Mouse (Mus musculus) heart, adult 2 months (tissue): Measurements from ENCODE around the gene D130043K22Rik. TPM values are rescaled to one million over a fixed set of nuclear protein-coding genes. Genes with fewer than 3 reads are reported as not detected.

Experiments
- DNase-seq, 2 experiments: peaks; one replicate each; pipeline ENCODE4 v3.0.0; 2021
- H3K27ac ChIP-seq: fragments of 200-600 bp; 2 replicates; pipeline ENCODE4 v1.8.1; 2022
- H3K27me3 ChIP-seq: fragments of 200-500 bp; 2 replicates; pipeline ENCODE4 v1.6.1; 2012; ENCODE audit warnings: mild to moderate bottlenecking, low read length, inconsistent platforms, mixed read lengths; ENCODE audit not compliant: control insufficient read depth, insufficient read depth
- H3K36me3 ChIP-seq: fragments of 200-500 bp; 2 replicates; pipeline ENCODE4 v1.6.1; 2012; ENCODE audit warnings: low read length, inconsistent platforms; ENCODE audit not compliant: control insufficient read depth, insufficient read depth
- H3K4me1 ChIP-seq: fragments of 200-500 bp; 2 replicates; pipeline ENCODE4 v1.6.1; 2011; ENCODE audit warnings: low read length; ENCODE audit not compliant: control insufficient read depth, insufficient read depth
- H3K4me3 ChIP-seq: fragments of 200-600 bp; 2 replicates; pipeline ENCODE4 v1.8.1; 2022
- H3K79me2 ChIP-seq: fragments of 200-500 bp; replicated peaks from 2 replicates; pipeline ENCODE4 v1.6.1; 2012; ENCODE audit warnings: mild to moderate bottlenecking, inconsistent platforms, low read length, moderate library complexity, mixed read lengths; ENCODE audit not compliant: control insufficient read depth, insufficient read depth
- H3K9ac ChIP-seq: fragments of 200-500 bp; 2 replicates; pipeline ENCODE4 v1.6.1; 2012; ENCODE audit warnings: low read depth, mild to moderate bottlenecking, control low read depth, inconsistent platforms, low read length, mixed read lengths
- CTCF ChIP-seq: fragments of 200-600 bp; IDR thresholded peaks from 2 replicates; pipeline ENCODE4 v1.8.1; 2022; ENCODE audit warnings: antibody characterized with exemption, mild to moderate bottlenecking, moderate library complexity
- EP300 ChIP-seq: fragments of 200-500 bp; IDR thresholded peaks from 2 replicates; pipeline ENCODE4 v1.6.1; 2011; ENCODE audit warnings: low read depth, low read length, control low read depth; ENCODE audit not compliant: insufficient read depth
- POLR2A ChIP-seq: fragments of 200-500 bp; IDR thresholded peaks from 2 replicates; pipeline ENCODE4 v1.6.1; 2011; ENCODE audit warnings: mild to moderate bottlenecking, low read depth, low read length, control low read depth; ENCODE audit not compliant: insufficient read depth
- WGBS: fragments of 180-500 bp; shearing (Covaris S2); methylation state at CpG from one replicate; pipeline ENCODE4 v1.1.7; 2018; 5-methylcytosine and 5-hydroxymethylcytosine counted together
- intact Hi-C: fragments of 180-260 bp; cut with DNase I; formaldehyde crosslinking; loops from one replicate; pipeline ENCODE4 v1.15.1; 2025
- long read RNA-seq: library from polyadenylated mRNA; stranded (forward); transcript quantifications from one replicate; pipeline ENCODE4 v2.0.0, GENCODE M21; 2021
- polyA plus RNA-seq: library from polyadenylated mRNA; depleted of rRNA; stranded (reverse); fragments of >200 nt; gene quantifications from 2 replicates; pipeline ENCODE4 v1.2.3, GENCODE M21; 2012; rRNA removed
- total RNA-seq, 2 experiments: library from RNA; stranded (reverse); gene quantifications; 2 replicates each; pipeline ENCODE4 v1.2.3; 2021

Gene D130043K22Rik
- under 1 TPM in 1 of 2 experiments, not detected in 1; 0.05 TPM for total RNA-seq
- polyA plus RNA-seq, result 0.04 TPM in 1 of 2 replicates, not detected in the other
- long read RNA-seq, result 0 reads

DNA sequence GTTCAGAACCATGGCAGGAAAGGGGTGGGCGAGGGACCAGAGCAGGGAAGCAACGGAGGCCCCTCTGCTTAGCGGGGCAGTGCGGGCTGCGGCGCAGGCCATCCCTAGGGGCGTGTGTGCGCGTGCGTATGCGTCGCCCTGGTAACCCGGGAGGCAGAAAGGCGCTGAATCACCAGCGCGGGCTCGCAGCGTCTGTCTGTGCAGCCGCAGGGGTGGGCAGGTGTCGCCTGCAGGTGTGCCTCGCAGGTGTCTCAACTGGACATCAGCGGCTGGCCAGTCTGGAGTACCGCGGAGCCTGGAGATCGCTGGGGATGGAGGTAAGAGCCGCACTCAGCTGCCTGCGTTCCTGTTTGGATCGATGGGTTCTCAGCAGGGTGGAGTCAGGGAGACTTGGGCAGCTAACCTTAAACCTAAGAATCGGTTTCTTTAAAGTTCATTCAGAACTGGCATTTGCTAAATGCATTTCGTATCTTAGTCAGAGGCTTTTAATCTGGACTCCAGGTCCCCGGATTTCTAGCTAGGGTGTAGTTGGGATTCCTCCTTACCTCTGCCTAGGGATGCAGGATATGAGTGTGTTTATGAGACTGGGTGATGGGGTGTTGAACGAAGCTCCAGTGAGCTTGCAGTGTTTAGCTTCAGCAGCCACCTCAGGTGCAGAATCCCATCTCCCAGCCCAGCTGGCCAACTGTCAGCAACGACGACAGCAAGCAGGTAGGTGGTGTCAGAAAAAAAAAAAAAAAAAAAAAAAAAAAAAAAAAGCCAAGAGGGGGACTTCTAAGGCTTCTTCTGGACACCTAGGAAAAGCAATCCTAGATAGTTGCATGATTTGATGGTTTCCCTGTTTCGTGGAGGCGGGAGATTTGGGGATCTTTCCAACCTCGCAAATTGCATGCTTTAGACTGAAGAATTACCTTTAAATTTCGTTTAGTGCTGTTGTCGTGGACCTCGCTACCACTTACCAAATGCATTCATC is at the start of gene D130043K22Rik:
Gene D130043K22Rik (plus strand): TSS at position 153 of the 973 bp plus-strand sequence.
- Histone ChIP-seq H3K4me3 (peak within 1 kb of the TSS; percentile 4; the same call in 1 of the 2 replicates), H3K36me3 (no peaks in the 10 kb centered on the region), H3K27ac (no peak within 1 kb of the TSS), H3K27me3 (no peaks in the 10 kb centered on the region), H3K79me2 (no peaks in the 10 kb centered on the region), H3K9ac (no peak within 1 kb of the TSS), H3K4me1 (no peaks in the 10 kb centered on the region)
- WGBS, result 21% methylated on average over 40 of the region's 40 CpGs
- intact Hi-C loops, result no loop called here
- DNase-seq, result peak; percentile 30 to 43
- TF ChIP-seq EP300 (no peak), POLR2A (no peak), CTCF (no peak)

DNA sequence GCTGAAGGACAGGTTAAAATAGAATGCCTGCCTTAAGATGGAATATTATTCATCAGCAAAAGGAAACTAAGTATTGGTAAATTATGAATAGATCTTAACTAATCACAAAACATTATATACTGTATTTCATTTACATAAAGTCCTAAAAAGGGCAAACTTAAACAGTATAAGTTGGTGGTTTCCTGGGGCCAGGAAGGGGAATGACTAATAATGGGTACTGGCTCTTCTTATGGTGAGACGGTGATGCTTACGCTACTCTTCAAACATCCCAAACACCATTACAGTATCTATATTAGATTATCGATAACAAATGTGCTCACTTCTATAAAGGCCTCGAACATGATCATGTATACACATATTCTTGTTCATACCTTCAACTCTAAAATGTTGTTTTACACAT is 46.2 kb upstream of the D130043K22Rik start:
- Histone ChIP-seq H3K27me3 (no peaks in the 10 kb centered on the region), H3K27ac (no peak overlapping the region; the same call in 1 of the 2 replicates), H3K79me2 (peaks cover 11% of the 10 kb centered on the region), H3K9ac (no peak overlapping the region), H3K36me3 (peaks cover 10% of the 10 kb centered on the region), H3K4me1 (peaks cover 2% of the 10 kb centered on the region; the same call in 1 of the 2 replicates), H3K4me3 (no peak overlapping the region)
- TF ChIP-seq POLR2A, result no peak
- no peak for TF ChIP-seq EP300
- TF ChIP-seq CTCF, result no peak
- intact Hi-C loops, result no loop called here
- WGBS, result over 99% methylated on average over 4 of the region's 4 CpGs
- no peak for DNase-seq

DNA sequence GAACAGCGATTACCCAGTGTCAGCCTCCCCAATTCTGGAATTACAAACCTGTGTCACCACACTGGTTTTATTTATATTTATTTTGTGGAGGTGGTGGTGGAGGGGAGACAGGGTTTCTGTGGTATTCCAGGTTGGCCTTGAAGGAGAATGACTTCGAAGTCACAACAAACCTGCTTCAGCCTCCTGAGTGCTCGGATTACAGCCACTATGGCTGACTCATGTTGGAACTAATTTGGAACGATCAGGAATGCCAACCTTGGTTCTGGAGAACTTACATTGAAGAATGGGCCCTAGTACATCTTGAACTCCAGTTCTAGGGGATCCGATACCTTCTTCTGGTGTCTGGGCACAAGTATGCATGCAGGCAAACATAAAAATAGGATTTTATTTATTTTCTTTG is 45.6 kb upstream of the D130043K22Rik start:
- no peak for TF ChIP-seq EP300
- TF ChIP-seq POLR2A, result no peak
- TF ChIP-seq CTCF, result no peak
- intact Hi-C loops, result no loop called here
- 60% methylated on average over 5 of the region's 5 CpGs for WGBS
- DNase-seq, result no peak
- Histone ChIP-seq H3K79me2 (peaks cover 11% of the 10 kb centered on the region), H3K4me3 (peak overlapping the region; percentile 73; the same call in 1 of the 2 replicates), H3K27me3 (no peaks in the 10 kb centered on the region), H3K36me3 (peaks cover 15% of the 10 kb centered on the region), H3K4me1 (peaks cover 3% of the 10 kb centered on the region), H3K27ac (peak overlapping the region; percentile 96), H3K9ac (no peak overlapping the region)

DNA sequence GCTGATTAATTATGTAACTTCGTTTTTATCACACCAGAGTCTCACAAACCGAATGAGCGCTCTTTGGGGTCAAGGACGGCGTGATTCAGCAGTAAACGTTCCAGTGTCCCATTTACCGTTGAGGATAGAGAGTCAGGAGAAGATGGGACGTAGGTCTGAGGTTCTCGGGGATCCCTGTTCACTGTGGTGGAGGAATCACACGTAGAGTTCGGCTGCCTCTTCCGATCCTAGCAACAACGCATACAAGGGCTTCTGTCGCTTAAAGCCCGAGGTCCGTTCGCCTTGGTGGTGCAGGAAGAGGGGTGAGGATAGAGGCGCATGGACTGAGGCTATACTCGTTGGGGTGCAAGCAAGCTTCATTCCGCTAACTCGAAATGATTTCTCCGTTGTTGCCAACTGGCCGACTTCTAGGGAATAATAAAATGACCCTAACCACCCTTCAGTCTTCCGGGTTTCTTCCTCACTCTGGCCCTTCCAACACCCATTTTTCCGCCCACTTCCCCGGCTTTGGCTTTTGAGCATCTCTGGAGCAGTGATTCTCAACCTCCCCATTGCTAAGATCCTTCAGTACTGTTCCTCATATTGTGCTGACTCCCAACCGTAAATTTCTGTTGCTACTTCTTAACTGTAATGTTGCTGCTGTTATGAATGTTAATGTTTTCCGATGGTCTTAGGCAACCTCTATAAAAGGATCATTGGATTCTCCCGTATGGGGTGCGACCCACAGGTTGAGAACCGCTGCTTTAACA is 44.8 kb upstream of the D130043K22Rik start:
- Histone ChIP-seq H3K9ac (peak overlapping the region; percentile 89), H3K4me1 (peaks cover 4% of the 10 kb centered on the region), H3K79me2 (peaks cover 13% of the 10 kb centered on the region), H3K4me3 (peak overlapping the region; percentile 73), H3K36me3 (peaks cover 19% of the 10 kb centered on the region), H3K27ac (peak overlapping the region; percentile 96), H3K27me3 (no peaks in the 10 kb centered on the region)
- TF ChIP-seq POLR2A (peak; percentile 42; the same call in 1 of the 2 replicates), EP300 (peak; percentile 58; the same call in 1 of the 2 replicates), CTCF (no peak)
- intact Hi-C loops, result loop anchor here (1.0 kb wide), 1 partner anchor 39 kb away; the partner anchor contains the start of gene Gmnn
- peak; percentile 67 to 77 for DNase-seq
- WGBS, result under 1% methylated on average over 31 of the region's 31 CpGs

DNA sequence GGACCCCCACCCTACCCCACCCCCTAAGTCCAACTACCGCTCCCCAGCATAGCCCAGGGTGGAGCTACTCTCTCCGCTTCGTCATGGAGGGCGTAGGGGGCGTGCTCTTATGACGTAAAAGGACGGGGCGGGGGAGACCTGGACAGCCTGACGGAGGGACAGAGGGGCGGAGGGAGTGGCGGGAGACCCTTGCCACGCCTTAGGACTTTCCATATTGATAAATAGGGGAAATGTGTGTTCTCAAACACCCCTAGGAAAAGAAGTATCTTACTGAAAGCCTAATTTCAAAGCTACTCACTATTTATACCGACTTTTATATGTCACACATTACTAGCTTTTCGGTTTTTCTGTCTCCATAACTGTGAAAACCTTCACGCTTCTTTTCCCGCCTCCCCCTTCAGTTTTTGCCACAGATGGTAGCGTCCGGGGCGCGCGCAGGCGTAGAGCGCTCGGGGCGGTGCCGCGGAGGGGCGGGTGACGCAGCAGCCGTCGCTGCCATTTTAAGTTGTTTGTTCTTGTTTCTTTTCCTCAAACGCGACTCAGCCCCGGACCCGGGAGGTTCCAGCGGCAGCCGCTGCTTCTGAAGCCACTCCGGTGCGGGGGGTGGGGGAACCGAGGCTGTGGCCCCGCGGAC is 44.1 kb upstream of the D130043K22Rik start:
- Histone ChIP-seq H3K9ac (peak overlapping the region; percentile 99), H3K36me3 (peaks cover 25% of the 10 kb centered on the region), H3K27ac (peak overlapping the region; percentile 96), H3K4me1 (peaks cover 4% of the 10 kb centered on the region), H3K79me2 (peaks cover 13% of the 10 kb centered on the region), H3K4me3 (peak overlapping the region; percentile 77), H3K27me3 (no peaks in the 10 kb centered on the region)
- intact Hi-C loops, result loop anchor here (1.0 kb wide), 2 partner anchors 31 to 39 kb away; partner anchors contain the start of genes Acot13, Gmnn and Tdp2
- DNase-seq, result peak; percentile 97
- WGBS, result under 1% methylated on average over 42 of the region's 42 CpGs
- TF ChIP-seq POLR2A, result peak; percentile 98
- TF ChIP-seq CTCF, result no peak
- TF ChIP-seq EP300, result peak; percentile 69; the same call in 1 of the 2 replicates
